In genomic region chr2:140395744-140396231, GRCm38 (mm10) we compare ENCODE assay signal across 8 mouse cellular contexts. TPM values are rescaled to one million over a fixed set of nuclear protein-coding genes. Genes with fewer than 3 reads are reported as not detected.
DNase-seq lines count a peak whose midpoint lies in the region; ATAC-seq and TF ChIP-seq lines count a peak whose summit lies in the region.

No protein-coding gene starts in this region.

- POLR2A ChIA-PET in Patski (lab: Charles Lee): no interaction called here

- peak overlapping the region; percentile 66; the same call in 1 of the 2 replicates for H3K27ac ChIP-seq in forebrain, postnatal 0 days (ENCODE audit: low read depth, low read length)
- peak overlapping the region; percentile 87 for H3K27ac ChIP-seq in hindbrain, embryonic 10.5 days
- H3K27ac ChIP-seq in lung, embryonic 16.5 days (ENCODE audit: low read length): no peak overlapping the region; the same call in 1 of the 2 replicates

- no peaks in the 10 kb centered on the region for H3K9me3 ChIP-seq in forebrain, postnatal 0 days (ENCODE audit: low read length)
- H3K9me3 ChIP-seq in hindbrain, embryonic 10.5 days: no peaks in the 10 kb centered on the region
- H3K9me3 ChIP-seq in lung, embryonic 16.5 days (ENCODE audit: control insufficient read depth, low read length): no peaks in the 10 kb centered on the region

- no peaks in the 10 kb centered on the region for H3K4me1 ChIP-seq in forebrain, postnatal 0 days (ENCODE audit: insufficient read depth)
- H3K4me1 ChIP-seq in hindbrain, embryonic 10.5 days (replicated peaks): peaks cover 15% of the 10 kb centered on the region; the same call in 1 of the 2 replicates
- H3K4me1 ChIP-seq in lung, embryonic 16.5 days (replicated peaks; ENCODE audit: control insufficient read depth, insufficient read depth, low read length): peaks cover 6% of the 10 kb centered on the region; the same call in 1 of the 2 replicates

- under 1% methylated on average over 47 of the region's 58 CpGs for whole genome bisulfite sequencing in forebrain, postnatal 0 days
- under 1% methylated on average over 56 of the region's 58 CpGs for WGBS in hindbrain, embryonic 10.5 days
- 0% methylated on average over 27 of the region's 58 CpGs for whole genome bisulfite sequencing in lung, embryonic 16.5 days

- in situ Hi-C loops in Patski (cut with MboI; ENCODE audit: low pct_unique_long_range_greater_than_20kb): no loop called here

- CTCF ChIA-PET in Patski (lab: Charles Lee): interaction anchor here (1.0 to 1.2 kb wide), 2 partner anchors 12 to 13 kb away, joined by 3 read pairs; no protein-coding TSS in a partner anchor

- H3K27me3 ChIP-seq in Patski: peaks cover 29% of the 10 kb centered on the region
- no peaks in the 10 kb centered on the region for H3K27me3 ChIP-seq in forebrain, postnatal 0 days (ENCODE audit: insufficient read depth, low read length)
- peaks cover 13% of the 10 kb centered on the region for H3K27me3 ChIP-seq in hindbrain, embryonic 10.5 days (ENCODE audit: insufficient read depth, poor library complexity, severe bottlenecking)
- peaks cover 3% of the 10 kb centered on the region; the same call in 1 of the 2 replicates for H3K27me3 ChIP-seq in lung, embryonic 16.5 days (ENCODE audit: control insufficient read depth, insufficient read depth, low read depth, low read length)

- DNase-seq in Patski (ENCODE audit: low read depth, low spot score): no peak
- peak; percentile 60 for DNase-seq in cerebellum, adult 11 months
- peak; percentile 50 for DNase-seq in forebrain, postnatal 0 days
- DNase-seq in hindbrain, embryonic 10.5 days (ENCODE audit: low spot score): peak; percentile 66
- peak; percentile 28 to 45 for DNase-seq in layer of hippocampus, postnatal 10 days (ENCODE audit: low spot score in 2 of 2)
- DNase-seq in retina, postnatal 7 days (ENCODE audit: low read depth, low spot score): peak; percentile 38
- peak; percentile 25 for DNase-seq in yolk sac, embryonic 10.5 days (ENCODE audit: low spot score)

- H3K36me3 ChIP-seq in forebrain, postnatal 0 days (ENCODE audit: insufficient read depth): no peaks in the 10 kb centered on the region
- H3K36me3 ChIP-seq in hindbrain, embryonic 10.5 days: no peaks in the 10 kb centered on the region
- no peaks in the 10 kb centered on the region for H3K36me3 ChIP-seq in lung, embryonic 16.5 days (ENCODE audit: control insufficient read depth, insufficient read depth, low read length)

- H3K9ac ChIP-seq in forebrain, postnatal 0 days: peak overlapping the region; percentile 71
- H3K9ac ChIP-seq in lung, embryonic 16.5 days (ENCODE audit: low read length): peak overlapping the region; percentile 71

- ATAC-seq in Patski: peak; percentile 55
- peak; percentile 69 for ATAC-seq in forebrain, postnatal 0 days
- peak; percentile 72 for ATAC-seq in lung, embryonic 16.5 days (ENCODE audit: low read depth)

- H3K4me3 ChIP-seq in forebrain, postnatal 0 days (ENCODE audit: low read depth, low read length): peak overlapping the region; percentile 85
- peak overlapping the region; percentile 74 for H3K4me3 ChIP-seq in hindbrain, embryonic 10.5 days
- peak overlapping the region; percentile 84 for H3K4me3 ChIP-seq in lung, embryonic 16.5 days (ENCODE audit: low read length)

- peak overlapping the region; percentile 89 for H3K4me2 ChIP-seq in forebrain, postnatal 0 days (ENCODE audit: low read depth)
- peak overlapping the region; percentile 98 for H3K4me2 ChIP-seq in lung, embryonic 16.5 days (ENCODE audit: low read depth, low read length)

- no peak for TF ChIP-seq CTCF in Patski (IDR thresholded peaks at IDR 0.05)
- no peak for TF ChIP-seq CTCF in forebrain, postnatal 0 days (IDR thresholded peaks at IDR 0.05; ENCODE audit: low read depth)

RNA-seq across cellular contexts. Expression of gene Macrod2, which starts 0.7 kb away (rescaled TPM):
- polyA plus RNA-seq in Patski (2021): 5.1 TPM
- total RNA-seq in forebrain, postnatal 0 days (2014; rRNA removed): 49.7 and 71.9 TPM in 2 replicates
- 80.7 and 99.9 TPM in 2 replicates for polyA plus RNA-seq in forebrain, postnatal 0 days (2015; fragmentation: Nextera tagmentation; extraction: Ambion mirVana)
- 38.0 and 41.9 TPM in 2 replicates for polyA plus RNA-seq in hindbrain, embryonic 10.5 days (2016; fragmentation: Nextera tagmentation; extraction: Ambion mirVana)
- 10 to 100 TPM; 58.4 to 70.5 TPM for total RNA-seq in layer of hippocampus, postnatal 10 days (2021)
- 31.4 and 32.1 TPM in 2 replicates for polyA plus RNA-seq in lung, embryonic 16.5 days (2015; fragmentation: Nextera tagmentation; extraction: Ambion mirVana)

RNA-seq across cellular contexts. Expression of gene Sel1l2, which starts 6.3 kb away (rescaled TPM):
- not detected for polyA plus RNA-seq in Patski (2021)
- total RNA-seq in forebrain, postnatal 0 days (2014; rRNA removed): not detected in 2 replicates
- polyA plus RNA-seq in forebrain, postnatal 0 days (2015; fragmentation: Nextera tagmentation; extraction: Ambion mirVana): not detected in 2 replicates
- not detected in 2 replicates for polyA plus RNA-seq in hindbrain, embryonic 10.5 days (2016; fragmentation: Nextera tagmentation; extraction: Ambion mirVana)
- total RNA-seq in layer of hippocampus, postnatal 10 days (2021): not detected
- not detected in 2 replicates for polyA plus RNA-seq in lung, embryonic 16.5 days (2015; fragmentation: Nextera tagmentation; extraction: Ambion mirVana)
